Mouse (Mus musculus) stomach, embryonic 16.5 days (tissue): ENCODE results near the gene Vsx2. TPM values are rescaled to one million over a fixed set of nuclear protein-coding genes. Genes with fewer than 3 reads are reported as not detected.
A peak's percentile ranks its signal among the peaks of the same experiment; 100 is the strongest.

Experiments
- ATAC-seq: fragments of 200-750 bp; cut with Nextera tagmentation; 2 replicates; pipeline ENCODE4 v1.8.0; 2017; ENCODE audit warnings: moderate number of reproducible peaks, moderate TSS enrichment; ENCODE audit not compliant: insufficient read depth, low FRiP score
- H3K27ac ChIP-seq: fragments of 300-500 bp; sonication (generic); 2 replicates; pipeline ENCODE4 v1.5.1; 2014; ENCODE audit warnings: low read length
- H3K27me3 ChIP-seq: fragments of 300-500 bp; sonication (generic); 2 replicates; pipeline ENCODE4 v1.6.1; 2014; ENCODE audit warnings: low read length, control low read depth, mixed read lengths; ENCODE audit not compliant: control insufficient read depth, insufficient read depth
- H3K36me3 ChIP-seq: fragments of 300-500 bp; sonication (generic); 2 replicates; pipeline ENCODE4 v1.6.1; 2014; ENCODE audit warnings: low read length; ENCODE audit not compliant: control insufficient read depth, insufficient read depth
- H3K4me1 ChIP-seq: fragments of 300-500 bp; sonication (generic); 2 replicates; pipeline ENCODE4 v1.6.1; 2014; ENCODE audit warnings: low read length, control low read depth, mixed read lengths; ENCODE audit not compliant: control insufficient read depth, insufficient read depth
- H3K4me2 ChIP-seq: fragments of 300-500 bp; sonication (generic); 2 replicates; pipeline ENCODE4 v1.6.1; 2014; ENCODE audit warnings: low read depth, low read length, mixed read lengths
- H3K4me3 ChIP-seq: fragments of 300-500 bp; sonication (generic); replicated peaks from 2 replicates; pipeline ENCODE4 v1.5.1; 2014; ENCODE audit warnings: mild to moderate bottlenecking, low read length
- H3K9ac ChIP-seq: fragments of 300-500 bp; sonication (generic); 2 replicates; pipeline ENCODE4 v1.6.1; 2014; ENCODE audit warnings: low read length
- H3K9me3 ChIP-seq: fragments of 300-500 bp; sonication (generic); replicated peaks from 2 replicates; pipeline ENCODE4 v1.6.1; 2016; ENCODE audit warnings: low read length, control low read depth; ENCODE audit not compliant: control insufficient read depth
- WGBS: fragments of 180-500 bp; shearing (Covaris S2); extraction: QIAGEN DNeasy Blood & Tissue Kit; methylation state at CpG from one replicate; pipeline ENCODE4 v1.1.7; 2014; 5-methylcytosine and 5-hydroxymethylcytosine counted together
- polyA plus RNA-seq: library from polyadenylated mRNA; unstranded; fragments of >200 nt; fragmentation: Nextera tagmentation; extraction: Ambion mirVana; gene quantifications from 2 replicates; pipeline ENCODE4 v1.2.1, GENCODE M21; 2015

Gene Vsx2
- polyA plus RNA-seq, 1 experiment from 2014 or later, result not detected

DNA sequence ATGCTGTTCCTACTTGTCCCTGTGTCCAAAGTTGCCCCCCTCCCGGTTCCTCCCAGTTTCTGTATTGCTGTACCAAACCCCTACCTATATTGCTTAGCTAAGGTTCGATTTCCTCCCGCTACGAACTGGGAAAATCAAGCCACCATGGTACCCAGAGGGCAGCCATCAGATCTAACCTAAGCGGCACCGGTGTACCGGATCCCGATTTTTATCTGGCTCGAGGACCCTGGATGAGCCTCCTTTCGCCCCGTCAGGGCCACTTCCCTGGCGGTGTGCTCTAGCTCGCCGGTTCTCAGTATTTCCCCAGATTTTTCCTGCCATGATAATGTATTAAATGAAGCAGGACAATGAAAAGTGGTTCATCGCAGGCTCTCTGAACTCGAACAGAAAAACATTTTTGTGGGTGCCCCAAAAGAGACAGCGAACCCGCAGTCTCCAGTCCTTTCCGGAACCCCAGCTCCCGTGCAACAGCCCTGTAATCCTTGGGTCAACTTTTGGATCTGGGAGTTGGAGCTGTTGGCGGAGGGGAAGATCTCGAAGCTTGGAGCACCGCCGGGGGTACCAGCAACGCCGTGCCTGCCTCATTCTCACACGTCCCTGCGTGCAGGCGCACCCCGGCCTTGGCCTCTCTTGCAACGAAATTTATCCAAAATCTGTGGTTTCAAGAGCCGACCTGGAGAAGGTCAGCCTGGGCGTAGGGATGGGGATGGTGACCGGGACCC, 1.3 kb downstream of the Vsx2 start:
- WGBS, result 3% methylated on average over 34 of the region's 34 CpGs
- H3K9ac ChIP-seq, result no peak overlapping the region
- H3K27ac ChIP-seq, result no peak overlapping the region
- no peaks in the 10 kb centered on the region for H3K9me3 ChIP-seq
- no peaks in the 10 kb centered on the region for H3K36me3 ChIP-seq
- peaks cover 62% of the 10 kb centered on the region for H3K27me3 ChIP-seq
- no peak for ATAC-seq
- no peak overlapping the region for H3K4me2 ChIP-seq
- no peak overlapping the region for H3K4me3 ChIP-seq
- 0 out of 2 replicates have a peak, but pooled peaks cover 3% of the 10 kb centered on the region for H3K4me1 ChIP-seq

DNA sequence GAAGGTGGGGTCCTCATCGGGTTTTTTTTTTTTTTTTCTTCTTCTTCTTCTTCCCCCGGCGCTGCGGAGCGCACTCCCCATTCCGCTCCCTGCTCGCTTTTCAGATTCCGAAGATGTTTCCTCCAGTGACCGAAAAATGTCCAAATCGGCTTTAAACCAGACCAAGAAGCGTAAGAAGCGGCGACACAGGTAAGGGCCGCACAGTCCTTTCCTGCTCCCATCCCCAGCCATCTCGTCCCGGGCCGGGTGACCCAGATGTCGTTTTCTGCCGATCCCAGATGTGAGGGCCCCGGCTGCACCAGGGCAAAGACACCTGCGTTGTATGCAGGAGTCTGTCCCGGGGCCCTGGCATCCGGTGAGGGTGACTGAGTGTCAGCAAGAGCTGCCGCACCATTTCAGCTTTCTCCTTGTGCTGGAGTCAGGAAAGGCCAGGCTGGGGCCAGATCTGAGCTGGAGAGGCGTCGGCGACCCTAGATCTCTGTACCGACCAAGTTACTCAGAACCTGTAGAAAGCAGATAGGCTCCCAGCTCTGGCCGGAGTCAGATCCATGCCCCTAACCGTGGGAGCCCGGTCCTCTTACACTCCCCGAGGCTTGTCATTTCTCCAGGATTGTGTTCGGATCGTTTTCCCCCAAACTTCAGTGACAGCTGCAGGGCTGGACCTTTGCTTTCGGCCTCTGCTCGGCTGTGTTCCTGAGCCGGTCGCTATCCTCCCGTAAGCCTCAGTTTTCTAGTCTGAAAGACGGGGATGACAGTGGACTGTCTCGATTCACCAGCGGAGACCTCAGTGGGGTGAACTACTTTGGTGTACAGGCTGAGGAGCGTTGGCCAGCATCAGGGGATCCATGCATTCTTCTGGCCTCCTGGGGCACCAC, 2.1 kb downstream of the Vsx2 start:
- H3K27me3 ChIP-seq, result peaks cover 62% of the 10 kb centered on the region
- H3K4me2 ChIP-seq, result no peak overlapping the region
- no peak overlapping the region for H3K9ac ChIP-seq
- 2% methylated on average over 43 of the region's 43 CpGs for WGBS
- ATAC-seq, result no peak
- H3K9me3 ChIP-seq, result no peaks in the 10 kb centered on the region
- H3K27ac ChIP-seq, result no peak overlapping the region
- 0 out of 2 replicates have a peak, but pooled peaks cover 3% of the 10 kb centered on the region for H3K4me1 ChIP-seq
- no peak overlapping the region for H3K4me3 ChIP-seq
- no peaks in the 10 kb centered on the region for H3K36me3 ChIP-seq

DNA sequence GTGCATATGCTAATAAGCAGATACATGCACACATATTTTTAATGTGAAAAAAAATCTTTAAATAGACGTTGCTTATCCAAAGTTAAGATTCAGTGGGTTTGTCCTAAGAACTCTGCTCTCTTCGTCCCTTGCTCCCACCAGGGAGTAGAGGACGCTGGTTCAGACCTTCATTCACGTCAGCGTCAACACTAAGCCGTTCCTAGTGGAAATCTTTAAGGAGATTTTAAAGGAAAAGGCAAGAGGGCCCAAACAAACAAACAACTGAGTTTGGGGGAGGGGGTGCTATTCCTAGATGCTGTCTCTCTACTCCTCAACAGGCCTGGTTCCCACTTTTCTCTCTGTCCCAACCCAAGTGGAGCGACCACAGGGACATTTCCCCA, 2.8 kb downstream of the Vsx2 start:
- peaks cover 62% of the 10 kb centered on the region for H3K27me3 ChIP-seq
- H3K36me3 ChIP-seq, result no peaks in the 10 kb centered on the region
- ATAC-seq, result no peak
- H3K4me2 ChIP-seq, result no peak overlapping the region
- H3K4me1 ChIP-seq, result 0 out of 2 replicates have a peak, but pooled peaks cover 3% of the 10 kb centered on the region
- 8% methylated on average over 7 of the region's 7 CpGs for WGBS
- no peak overlapping the region for H3K27ac ChIP-seq
- no peak overlapping the region for H3K4me3 ChIP-seq
- no peaks in the 10 kb centered on the region for H3K9me3 ChIP-seq
- H3K9ac ChIP-seq, result no peak overlapping the region

DNA sequence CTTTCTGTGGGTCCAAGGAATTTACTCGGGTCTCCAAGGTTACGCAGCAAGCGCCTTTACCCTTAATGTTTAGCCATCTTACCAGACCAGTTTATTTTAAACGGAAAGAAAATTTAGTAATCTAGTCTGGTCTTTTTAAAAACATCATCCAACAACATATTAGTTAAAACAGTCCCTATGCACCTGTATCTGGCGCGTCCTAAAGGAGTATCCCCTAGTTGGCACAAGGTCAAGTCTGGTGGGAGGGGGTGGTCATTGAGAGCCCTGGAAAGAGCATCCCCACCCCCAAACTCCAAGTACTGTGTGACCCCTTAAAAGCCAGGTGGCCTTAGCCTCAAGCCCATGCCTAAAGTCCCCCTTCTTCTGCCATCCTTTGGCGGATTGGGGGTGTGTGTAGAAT, 3.5 kb downstream of the Vsx2 start:
- Histone ChIP-seq H3K9me3 (no peaks in the 10 kb centered on the region), H3K27me3 (peaks cover 57% of the 10 kb centered on the region), H3K9ac (no peak overlapping the region), H3K36me3 (no peaks in the 10 kb centered on the region), H3K4me1 (0 out of 2 replicates have a peak, but pooled peaks cover 3% of the 10 kb centered on the region), H3K4me2 (no peak overlapping the region), H3K27ac (no peak overlapping the region), H3K4me3 (no peak overlapping the region)
- no peak for ATAC-seq
- 21% methylated on average over 7 of the region's 7 CpGs for WGBS

DNA sequence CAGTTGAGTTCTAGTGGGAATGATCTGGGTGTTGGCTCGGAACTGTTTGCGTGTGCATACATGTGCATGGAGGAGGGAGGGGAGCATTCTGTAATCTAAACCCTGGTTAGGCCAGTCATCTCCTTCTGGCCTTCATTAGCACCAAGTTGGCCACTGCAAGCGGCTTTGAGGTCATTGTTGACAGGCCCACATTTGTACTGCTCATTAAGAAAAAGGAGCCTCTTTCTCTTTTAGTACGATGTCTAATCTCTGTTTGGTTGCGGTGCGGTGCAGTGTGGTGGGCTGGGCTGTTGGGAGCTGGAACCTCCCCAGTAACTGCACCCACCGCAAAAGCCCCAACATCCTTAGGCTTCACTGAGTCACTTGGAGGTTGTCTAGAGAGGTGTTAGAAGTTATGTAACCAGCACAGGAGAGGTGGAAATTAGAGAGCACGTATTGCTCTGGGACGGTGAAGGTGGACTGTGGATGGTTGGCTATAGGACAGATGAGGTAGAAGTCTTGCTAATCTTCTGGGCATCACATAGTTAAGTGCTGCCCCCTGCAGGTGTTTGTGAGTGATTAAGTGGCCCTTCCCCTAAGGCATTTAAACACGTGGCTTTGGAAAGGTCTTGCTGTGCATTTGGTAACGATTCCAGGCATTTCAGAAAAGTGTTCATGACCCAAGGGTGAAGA, 8.3 kb downstream of the Vsx2 start:
- ATAC-seq, result no peak
- no peak overlapping the region for H3K4me3 ChIP-seq
- H3K27ac ChIP-seq, result no peak overlapping the region
- peaks cover 11% of the 10 kb centered on the region for H3K27me3 ChIP-seq
- no peak overlapping the region for H3K9ac ChIP-seq
- H3K4me2 ChIP-seq, result no peak overlapping the region
- H3K36me3 ChIP-seq, result no peaks in the 10 kb centered on the region
- 70% methylated on average over 11 of the region's 11 CpGs for WGBS
- H3K4me1 ChIP-seq, result no peaks in the 10 kb centered on the region
- H3K9me3 ChIP-seq, result no peaks in the 10 kb centered on the region

DNA sequence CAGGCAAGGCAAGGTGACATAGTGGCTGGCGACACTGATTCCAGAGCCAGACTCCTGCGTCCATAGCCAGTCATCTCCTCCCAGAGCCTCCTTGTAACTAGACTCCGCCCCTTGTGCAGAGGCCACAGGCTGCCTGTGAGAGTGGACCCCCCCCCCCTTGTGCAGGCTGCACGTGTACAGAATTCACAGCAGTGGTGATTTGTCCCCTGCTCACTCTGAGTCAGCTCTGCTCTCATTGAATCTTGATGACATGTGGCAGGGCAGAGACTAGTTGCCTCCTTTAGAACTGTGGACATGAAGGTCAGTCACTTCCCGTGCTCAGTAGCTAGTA, 8.8 kb downstream of the Vsx2 start:
- H3K4me3 ChIP-seq, result no peak overlapping the region
- H3K9ac ChIP-seq, result no peak overlapping the region
- WGBS, result 42% methylated on average over 5 of the region's 5 CpGs
- no peaks in the 10 kb centered on the region for H3K36me3 ChIP-seq
- no peak overlapping the region for H3K27ac ChIP-seq
- no peaks in the 10 kb centered on the region for H3K4me1 ChIP-seq
- H3K9me3 ChIP-seq, result no peaks in the 10 kb centered on the region
- no peak for ATAC-seq
- H3K27me3 ChIP-seq, result peaks cover 6% of the 10 kb centered on the region; the same call in 1 of the 2 replicates
- H3K4me2 ChIP-seq, result no peak overlapping the region

DNA sequence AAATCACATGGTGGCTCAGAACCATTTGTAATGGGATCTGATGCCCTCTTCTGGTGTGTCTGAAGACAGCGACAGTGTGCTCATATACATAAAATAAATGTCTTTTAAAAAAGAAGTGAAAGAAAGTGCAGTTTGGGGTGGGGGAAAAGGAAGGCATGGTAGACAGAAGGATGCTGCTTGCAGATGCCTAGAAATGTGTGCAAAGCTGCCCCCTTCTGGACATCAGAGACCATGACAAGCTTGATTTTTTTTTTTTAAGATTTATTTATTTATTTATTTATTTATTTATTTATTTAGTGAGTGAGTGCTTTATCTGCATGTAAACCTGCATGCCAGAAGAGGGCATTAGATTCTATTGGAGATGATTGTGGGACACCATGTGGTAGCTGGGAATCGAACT, 11.7 kb downstream of the Vsx2 start:
- Histone ChIP-seq H3K4me1 (no peaks in the 10 kb centered on the region), H3K9me3 (no peaks in the 10 kb centered on the region), H3K4me2 (no peak overlapping the region), H3K4me3 (no peak overlapping the region), H3K36me3 (no peaks in the 10 kb centered on the region), H3K9ac (no peak overlapping the region), H3K27ac (no peak overlapping the region), H3K27me3 (no peaks in the 10 kb centered on the region)
- ATAC-seq, result no peak
- WGBS, result 93% methylated on average over 2 of the region's 2 CpGs

DNA sequence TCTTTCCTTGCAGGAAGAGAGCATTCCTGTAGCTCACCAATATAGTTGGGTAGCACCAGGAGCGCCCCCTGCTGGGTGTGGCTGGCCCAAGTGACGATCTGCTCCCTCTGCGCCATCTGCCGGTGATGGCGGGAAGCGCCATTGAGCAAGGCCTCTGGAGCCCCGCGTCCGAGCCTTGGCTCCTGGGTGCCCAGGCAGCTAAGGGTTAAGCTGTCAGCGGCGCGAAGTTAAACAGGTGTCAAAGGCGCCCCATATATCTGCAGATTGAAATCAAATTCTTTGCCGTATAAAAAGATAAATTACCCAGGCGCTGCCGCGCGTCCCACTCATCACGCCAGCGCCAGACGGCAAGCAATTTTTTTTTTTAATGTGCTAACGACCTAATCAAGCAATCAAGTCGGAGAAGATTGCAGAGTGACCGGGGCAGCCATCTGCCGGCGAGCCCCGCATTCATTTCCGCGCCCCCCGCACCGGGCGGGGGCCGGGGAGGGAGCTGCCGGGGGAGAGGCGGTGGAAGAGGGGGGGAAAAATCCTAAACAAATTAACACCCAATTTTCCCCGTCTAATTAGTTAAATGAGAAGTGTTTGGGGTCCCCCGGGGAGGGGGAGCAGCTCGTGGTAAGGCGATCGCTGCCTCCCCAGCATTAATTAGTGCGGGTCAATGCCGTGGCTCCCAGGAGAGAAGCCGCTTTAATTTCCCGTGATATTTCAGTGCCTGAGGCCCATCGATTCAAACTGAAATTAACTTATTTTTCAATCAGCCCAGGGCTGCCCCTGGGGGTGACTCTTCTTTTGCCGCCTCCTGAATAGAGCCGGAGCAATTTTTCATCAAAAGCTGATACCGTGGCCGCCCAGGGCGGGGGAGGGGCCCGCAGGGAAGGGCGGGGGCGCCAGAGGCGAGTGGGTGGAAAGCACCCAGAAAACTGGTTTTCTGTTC, 20.5 kb downstream of the Vsx2 start:
- Histone ChIP-seq H3K27me3 (no peaks in the 10 kb centered on the region), H3K4me3 (peak overlapping the region; percentile 48), H3K9ac (peak overlapping the region; percentile 64), H3K9me3 (no peaks in the 10 kb centered on the region), H3K27ac (no peak overlapping the region), H3K4me2 (peak overlapping the region; percentile 91), H3K36me3 (no peaks in the 10 kb centered on the region), H3K4me1 (0 out of 2 replicates have a peak, but pooled peaks cover 4% of the 10 kb centered on the region)
- WGBS, result 1% methylated on average over 54 of the region's 54 CpGs
- ATAC-seq, result peak; percentile 46; the same call in 1 of the 2 replicates
